Mouse (Mus musculus): ENCODE data around the gene Prkar2b. TPM values are rescaled to one million over a fixed set of nuclear protein-coding genes. Genes with fewer than 3 reads are reported as not detected.

The Prkar2b gene
- total RNA-seq, 2 experiments from 2014 or later = 2.0 to 3.1 TPM

DNA sequence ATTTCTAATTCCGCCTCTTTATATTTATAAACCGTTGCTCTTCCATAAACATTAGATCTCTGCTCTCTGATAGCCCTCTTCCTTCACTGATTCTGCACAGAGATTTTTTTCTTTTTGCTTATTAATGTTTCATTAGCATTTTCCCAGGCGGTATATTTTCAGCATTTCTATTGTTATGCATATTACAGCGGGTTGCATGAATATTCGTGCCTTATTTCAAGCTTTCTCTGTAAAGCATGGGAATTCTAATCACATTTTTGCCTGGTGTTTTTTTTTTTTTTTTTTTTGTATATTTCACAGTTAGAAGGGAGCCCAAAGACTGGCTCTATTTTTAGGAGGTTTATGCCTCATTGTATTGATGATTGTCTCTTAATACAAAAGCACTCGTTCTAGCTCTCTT is 13.2 kb upstream of the Prkar2b start:
- intact Hi-C loops (cut with DNase I; ENCODE audit: low total_unique reads) = no loop called here
- DNase-seq = no peak

DNA sequence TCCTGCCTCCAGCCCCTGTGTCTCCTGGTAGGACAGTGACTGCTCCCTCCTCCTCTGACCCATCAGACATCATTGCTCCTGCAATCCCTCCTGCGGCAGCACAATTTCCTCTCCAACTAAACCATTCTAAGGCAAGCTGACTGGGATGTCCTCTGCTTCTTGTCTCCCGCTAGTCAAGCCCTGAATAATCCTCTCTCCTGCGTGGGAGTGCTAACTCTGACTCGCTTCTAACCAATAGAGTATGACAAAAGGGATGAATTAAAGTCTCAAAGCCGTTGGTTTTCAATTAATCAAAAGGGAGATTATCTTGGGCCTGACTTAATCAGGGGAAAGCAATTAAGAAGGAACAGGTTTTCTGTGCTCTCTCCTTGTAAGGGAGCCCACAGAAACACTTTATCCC is 4.9 kb upstream of the Prkar2b start:
- intact Hi-C loops (cut with DNase I; ENCODE audit: low total_unique reads) = loop anchor here (10.0 kb wide), 1 partner anchor 91 kb away; no protein-coding TSS in a partner anchor
- no peak for DNase-seq

DNA sequence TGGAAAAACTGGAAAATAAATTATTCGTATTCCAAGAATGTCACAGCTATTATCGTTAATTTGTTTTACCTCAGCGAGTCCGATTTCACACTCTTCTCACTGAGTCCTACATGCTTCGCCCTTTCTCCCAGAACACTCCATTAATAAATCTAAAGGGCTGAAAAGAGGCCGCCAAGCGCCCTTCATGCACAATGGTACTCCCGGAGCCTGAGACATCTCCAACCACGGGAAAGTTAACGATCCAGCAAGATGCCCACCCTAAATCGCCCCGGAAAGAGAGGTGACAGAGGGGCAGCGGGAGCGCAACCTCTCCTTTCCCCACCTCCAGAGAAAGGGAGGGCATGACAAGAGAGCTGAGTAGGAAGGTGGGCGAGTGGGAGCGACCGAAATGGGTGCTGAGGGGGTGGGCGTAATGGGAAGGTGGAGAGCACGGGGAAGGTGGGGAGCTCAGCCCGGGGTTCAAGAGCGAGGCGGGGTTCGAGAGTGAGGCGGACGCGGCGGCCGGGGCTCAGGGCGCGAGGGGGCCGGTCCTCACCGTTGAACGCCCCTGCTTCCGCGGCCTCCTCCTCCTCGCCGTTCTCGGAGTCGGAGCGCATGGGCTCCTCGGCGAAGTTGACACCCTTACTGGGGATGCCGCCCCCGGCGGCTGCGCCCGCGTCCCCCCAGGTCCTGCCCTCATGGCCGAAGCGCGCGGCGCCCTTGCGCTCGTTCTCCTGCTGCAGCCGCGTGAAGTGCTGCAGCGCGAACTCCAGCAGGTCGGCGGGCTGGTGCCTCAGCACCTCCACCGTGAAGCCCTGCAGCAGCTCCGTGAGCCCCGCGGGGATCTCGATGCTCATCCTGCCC is 628 bp downstream of the Prkar2b start:
- peak; percentile 20 for DNase-seq
- intact Hi-C loops (cut with DNase I; ENCODE audit: low total_unique reads) = loop anchor here (10.0 kb wide), 1 partner anchor 86 kb away; no protein-coding TSS in a partner anchor

DNA sequence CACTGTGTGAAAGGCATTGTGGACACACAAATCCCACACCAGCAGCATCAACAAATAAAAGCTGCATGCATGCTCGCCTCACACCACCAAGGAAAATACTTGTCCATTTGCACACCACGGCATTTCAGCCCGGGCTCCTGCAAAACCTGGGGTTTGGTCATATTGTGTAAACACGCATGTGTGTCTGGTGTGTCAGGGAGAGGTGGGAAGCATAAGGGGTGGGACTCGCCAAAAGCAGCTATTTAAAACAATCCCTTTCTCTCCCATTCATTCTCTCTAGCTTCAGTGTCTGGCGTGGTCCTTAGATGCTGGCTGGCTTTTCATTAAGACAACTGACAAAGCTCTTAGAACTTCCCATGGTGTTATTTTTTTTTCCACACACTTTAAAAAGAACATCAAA is 1.4 kb downstream of the Prkar2b start:
- intact Hi-C loops (cut with DNase I; ENCODE audit: low total_unique reads) = loop anchor here (10.0 kb wide), 1 partner anchor 85 kb away; no protein-coding TSS in a partner anchor
- no peak for DNase-seq

DNA sequence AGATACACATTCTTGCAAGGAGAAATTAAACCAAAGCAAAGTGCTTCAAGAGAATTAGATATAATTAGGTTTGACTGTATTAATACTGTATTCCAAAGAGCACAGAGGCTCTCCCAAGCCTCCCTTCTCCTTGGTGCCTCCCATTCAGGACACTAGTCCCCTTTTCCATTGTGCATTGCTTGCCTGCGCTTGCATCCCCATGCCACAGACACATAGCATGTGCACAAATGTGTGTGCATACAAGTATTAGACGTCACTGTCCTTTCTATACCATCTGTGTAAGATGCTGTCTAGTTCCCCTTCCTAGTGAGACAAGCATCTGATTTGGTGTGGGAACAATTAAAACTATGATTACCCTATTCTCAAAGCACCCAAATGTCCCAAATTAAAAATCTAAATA is 2.0 kb downstream of the Prkar2b start:
- intact Hi-C loops (cut with DNase I; ENCODE audit: low total_unique reads) = no loop called here

DNA sequence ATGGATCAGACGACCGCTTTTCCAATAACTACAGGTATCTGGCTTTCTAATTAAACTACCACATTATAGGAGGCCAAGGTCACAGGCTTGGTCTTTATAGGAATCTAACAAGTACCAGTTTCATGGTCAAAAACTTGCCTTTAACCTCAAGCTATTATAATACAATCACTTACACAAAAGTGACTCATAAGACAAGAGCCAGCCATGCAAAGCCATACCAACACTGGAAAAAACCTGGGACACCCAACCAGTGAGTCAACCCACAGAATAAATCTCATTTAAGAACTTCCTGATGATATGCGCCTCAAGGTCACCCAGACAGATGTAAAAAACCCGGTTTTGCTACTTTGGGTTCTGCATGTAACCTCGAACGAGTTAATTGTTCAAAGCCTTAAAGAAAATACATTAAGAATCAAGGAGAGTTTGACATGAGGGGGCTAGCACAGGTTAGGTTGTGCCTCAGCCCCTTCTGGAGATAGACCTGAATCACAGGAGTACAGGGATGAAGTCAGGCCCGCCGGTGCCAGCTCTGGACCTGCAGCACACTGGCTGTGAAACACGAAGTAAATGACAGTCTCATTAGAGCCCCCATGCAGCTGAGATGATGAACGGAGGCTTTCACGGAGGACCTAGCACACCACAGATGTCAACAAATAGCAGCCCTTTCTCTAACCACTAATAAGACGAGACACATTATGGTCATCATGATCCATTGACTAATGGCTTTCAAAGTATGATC is 3.5 kb downstream of the Prkar2b start:
- no peak for DNase-seq
- intact Hi-C loops (cut with DNase I; ENCODE audit: low total_unique reads) = no loop called here

More for the DNA sequence above, 2.0 kb downstream of the Prkar2b start:
- no peak for DNase-seq

DNA sequence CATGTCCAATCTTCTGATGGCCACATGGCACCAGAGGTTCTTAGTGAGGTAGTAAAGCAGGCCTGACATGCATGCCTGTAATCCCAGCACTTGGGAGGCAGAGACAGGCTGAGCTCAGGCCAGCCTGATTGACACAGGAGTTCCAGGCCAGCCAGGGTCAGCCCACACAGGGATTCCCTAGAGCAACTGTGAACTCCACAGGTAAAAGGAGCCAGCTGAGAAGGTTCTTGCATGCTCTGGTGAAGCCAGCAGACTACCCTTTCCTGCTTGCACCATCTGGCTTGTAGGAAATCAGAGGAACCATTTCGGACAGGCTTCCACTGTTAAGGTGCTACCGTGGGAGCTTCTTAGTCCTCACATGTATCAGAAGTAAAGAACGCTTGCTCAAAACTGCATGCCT is 5.3 kb downstream of the Prkar2b start:
- intact Hi-C loops (cut with DNase I; ENCODE audit: low total_unique reads) = no loop called here
- no peak for DNase-seq

DNA sequence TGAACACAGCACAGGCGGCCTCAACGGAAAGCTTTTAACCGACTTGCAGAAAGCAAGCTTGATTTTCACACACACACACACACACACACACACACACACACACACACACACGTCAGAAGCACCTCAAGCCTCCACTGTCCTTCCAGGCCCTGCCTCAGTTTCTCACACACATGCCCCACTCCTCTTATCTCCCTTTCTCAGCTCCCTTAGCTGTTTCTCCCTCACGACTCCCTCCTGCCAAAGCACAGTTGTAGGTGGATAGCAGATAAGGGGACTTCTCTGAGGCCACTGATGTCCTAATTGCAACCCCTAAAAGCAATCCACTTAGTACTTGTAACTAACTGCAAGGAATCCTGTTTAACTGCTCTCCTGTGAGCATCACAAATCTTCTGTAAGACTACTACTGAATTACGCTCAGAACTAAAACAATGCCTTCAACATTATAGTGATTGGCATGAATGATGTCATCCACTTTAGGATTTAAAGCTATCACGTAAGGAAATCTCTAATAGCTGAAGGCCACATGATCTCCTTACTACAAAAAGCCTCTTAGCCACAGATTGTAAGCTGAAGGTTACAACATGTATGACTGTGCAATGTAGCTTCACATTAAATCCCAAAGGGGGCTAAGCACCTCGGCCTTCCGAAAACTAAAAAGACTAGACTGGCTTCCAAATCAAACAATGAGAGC is 6.5 kb downstream of the Prkar2b start:
- DNase-seq = no peak
- intact Hi-C loops (cut with DNase I; ENCODE audit: low total_unique reads) = no loop called here

DNA sequence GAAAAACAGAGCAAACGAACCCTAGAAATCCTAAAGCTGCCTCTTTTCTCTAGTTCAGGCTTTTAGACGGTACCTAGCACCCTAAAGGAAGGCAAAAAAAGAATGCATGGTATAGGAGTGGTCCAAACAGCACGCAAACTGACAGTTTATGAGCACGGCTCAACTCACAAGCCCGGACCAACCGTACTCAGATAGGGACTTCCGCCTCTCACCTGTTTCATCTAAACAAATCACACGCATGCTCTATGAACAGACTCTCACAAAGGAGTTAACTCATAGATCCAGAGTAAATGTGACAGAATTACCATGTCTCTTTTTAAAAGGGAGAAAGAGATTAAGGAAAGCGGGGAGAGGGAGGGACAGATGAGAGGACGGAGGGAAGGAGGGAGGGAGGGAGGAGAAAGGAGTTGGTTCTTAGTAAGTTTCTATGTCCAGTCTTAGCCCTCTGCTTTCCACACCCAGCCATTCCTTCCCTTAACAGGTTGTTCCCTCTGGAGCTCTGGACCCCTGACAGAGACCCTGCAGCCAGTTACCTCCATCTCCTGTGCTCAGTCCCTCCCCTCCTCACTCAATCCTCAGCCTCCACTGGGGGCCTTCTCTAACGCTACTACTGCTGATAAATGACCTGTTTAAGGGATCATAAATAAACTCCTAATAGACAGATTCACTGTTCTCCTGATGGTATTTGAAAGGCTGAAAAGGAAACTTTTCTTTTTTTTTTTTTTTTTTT is 7.3 kb downstream of the Prkar2b start:
- DNase-seq = no peak
- intact Hi-C loops (cut with DNase I; ENCODE audit: low total_unique reads) = no loop called here

DNA sequence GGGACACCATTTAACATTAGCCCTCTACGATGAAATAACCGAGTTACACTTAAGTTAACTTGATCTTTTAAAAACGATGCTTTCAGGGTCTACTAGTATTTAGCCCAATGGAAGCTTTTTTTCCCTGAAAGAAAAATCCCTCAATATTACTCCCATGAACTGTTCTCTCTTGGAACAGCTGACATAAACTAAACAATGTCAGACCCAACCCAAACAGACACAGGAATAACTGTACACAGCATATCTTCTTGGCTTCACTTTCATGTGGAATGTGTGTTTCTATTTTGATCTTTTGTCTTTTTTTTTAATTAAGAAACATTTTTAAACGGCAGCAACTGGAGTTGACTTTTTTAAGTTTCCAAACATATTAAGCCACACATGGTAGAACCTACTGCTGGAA is 8.2 kb downstream of the Prkar2b start:
- intact Hi-C loops (cut with DNase I; ENCODE audit: low total_unique reads) = no loop called here
- DNase-seq = no peak

DNA sequence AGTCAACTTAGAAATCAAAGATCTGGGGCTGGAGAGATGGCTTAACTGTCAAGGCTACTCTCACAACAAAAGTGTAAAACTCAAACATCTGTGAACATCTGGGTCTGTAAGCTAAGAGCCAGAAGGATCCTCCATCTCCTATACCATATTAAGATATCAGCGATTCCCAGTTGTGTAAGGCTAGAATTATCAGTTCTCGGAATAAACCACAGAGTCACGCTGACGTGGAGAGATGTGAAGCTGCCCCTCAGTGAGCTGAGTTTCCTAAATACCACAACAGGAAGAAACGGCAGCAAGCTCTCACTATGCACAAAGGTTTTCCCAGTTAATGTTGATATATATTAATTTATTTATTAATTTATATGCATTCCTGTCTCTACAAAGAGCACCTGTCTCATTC is 10.9 kb downstream of the Prkar2b start:
- intact Hi-C loops (cut with DNase I; ENCODE audit: low total_unique reads) = no loop called here

DNA sequence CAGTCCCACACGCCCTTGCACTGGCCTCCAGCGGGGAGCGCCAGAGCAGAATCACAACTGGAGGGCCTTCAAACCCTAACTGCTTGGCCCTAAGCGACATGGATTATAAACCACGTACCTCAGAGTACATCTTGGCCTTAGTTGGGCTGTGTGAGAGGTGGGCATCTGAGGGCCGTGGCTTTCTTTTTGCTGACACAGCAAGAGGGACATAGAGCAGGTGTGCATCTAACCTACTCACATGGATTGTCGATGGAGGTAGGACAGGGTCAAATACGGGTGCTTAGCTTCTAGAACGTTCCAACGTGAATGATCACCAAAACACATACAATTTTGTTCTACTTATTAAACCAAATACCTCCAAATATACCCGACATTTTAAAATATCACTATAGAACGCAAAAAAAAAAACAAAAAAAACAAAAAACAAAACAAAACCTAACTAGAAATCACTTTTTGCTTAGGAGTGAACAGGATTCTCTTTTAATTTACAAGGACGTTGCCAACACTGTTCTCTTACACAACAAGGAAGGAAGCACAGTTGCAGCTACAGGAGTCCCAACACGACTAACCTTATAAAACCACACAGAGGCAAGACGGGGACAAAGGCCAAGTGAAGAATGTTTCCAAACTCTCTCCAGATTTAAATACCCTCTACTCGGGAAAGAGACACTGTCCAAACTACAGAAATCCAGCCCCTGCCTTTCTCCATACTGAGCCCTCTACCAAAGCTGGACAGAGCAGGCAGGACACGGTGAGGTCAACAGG is 15.3 kb downstream of the Prkar2b start:
- DNase-seq = no peak
- intact Hi-C loops (cut with DNase I; ENCODE audit: low total_unique reads) = no loop called here

More for the DNA sequence above, 10.9 kb downstream of the Prkar2b start:
- no peak for DNase-seq

DNA sequence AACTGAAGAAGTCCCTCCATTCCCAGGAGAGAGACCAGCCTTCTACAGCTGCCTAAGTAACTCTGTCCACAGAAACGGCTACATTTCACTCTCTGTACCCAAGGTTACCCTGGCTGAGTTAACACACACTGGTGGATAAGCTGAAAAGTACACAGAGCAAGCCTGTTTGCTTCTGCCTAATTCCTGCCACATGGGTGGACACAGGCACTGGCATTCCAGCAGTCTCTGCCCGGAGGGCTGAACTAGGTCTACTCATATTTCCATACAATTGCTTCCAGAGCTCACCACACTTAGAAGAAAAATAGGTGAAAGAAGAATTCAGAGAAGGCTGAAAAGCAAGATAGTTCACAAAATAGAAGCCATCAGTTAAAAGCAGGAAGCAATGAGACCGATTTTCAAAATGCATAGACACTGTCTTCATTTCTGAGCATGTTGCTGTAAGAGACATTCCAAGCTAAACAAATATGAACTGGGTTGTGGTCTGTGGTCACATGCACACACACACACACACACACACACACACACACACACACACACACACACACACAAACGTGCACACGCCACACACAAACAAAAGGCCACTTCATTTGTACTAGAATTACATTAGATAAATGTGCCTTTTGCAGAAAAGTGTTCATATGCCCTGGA is 16.5 kb downstream of the Prkar2b start:
- intact Hi-C loops (cut with DNase I; ENCODE audit: low total_unique reads) = no loop called here

DNA sequence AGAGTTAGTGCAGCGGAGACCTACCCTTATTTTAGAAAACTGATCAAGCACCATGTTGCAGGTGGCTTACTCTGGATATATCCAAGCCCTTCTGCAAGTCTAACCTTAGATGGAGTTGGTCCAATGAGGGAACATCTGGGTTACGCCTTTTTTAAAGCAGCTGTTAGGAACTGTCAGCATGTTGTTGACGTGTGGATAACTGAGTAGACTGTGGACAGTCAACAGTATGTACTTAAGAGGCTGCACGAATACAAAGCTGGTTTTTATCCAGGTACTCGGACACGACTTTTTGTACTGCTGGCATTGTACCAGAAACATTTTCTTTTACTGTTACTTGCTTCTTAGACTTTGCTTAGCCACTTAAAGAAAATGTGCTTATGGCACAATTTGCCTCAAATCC is 27.6 kb downstream of the Prkar2b start:
- intact Hi-C loops (cut with DNase I; ENCODE audit: low total_unique reads) = no loop called here
- no peak for DNase-seq

More for the DNA sequence above, 16.5 kb downstream of the Prkar2b start:
- no peak for DNase-seq

DNA sequence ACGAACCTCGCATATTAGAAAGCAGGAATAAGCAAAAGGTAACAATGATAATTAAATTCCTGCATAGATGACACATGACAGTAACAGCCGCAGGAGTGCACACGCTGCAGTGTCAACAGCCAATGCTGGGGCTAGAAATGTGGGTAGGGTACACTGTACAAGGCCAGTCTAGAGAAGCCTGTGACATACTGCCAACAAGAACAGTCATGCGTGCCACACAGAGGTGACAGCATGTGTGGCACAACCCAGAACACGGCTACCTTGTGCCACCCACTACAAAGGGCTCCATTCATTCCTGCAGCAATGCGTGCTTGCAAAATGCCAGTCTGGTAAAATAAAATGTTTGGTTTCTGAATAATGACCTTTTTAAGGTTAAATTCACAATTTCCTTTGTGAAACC is 28.2 kb downstream of the Prkar2b start:
- DNase-seq = no peak
- intact Hi-C loops (cut with DNase I; ENCODE audit: low total_unique reads) = no loop called here

DNA sequence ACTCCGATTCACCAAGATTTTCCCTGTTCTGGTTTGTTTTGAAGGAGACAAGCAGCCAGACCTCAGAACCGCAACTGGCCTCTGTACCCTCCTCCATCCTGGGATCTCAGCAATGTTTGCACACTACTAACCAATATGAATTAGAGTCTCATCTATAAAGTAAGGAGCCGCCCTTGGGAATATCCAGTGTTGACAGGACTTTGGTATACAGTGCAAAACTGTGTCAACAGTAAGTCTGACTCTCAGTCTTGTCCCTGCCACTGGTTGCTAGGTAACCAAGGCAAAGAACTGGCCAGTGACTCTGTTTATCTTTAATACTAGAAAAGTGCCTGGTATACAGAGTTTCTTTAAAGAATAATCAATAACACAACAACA is 42.7 kb downstream of the Prkar2b start:
- intact Hi-C loops (cut with DNase I; ENCODE audit: low total_unique reads) = no loop called here

DNA sequence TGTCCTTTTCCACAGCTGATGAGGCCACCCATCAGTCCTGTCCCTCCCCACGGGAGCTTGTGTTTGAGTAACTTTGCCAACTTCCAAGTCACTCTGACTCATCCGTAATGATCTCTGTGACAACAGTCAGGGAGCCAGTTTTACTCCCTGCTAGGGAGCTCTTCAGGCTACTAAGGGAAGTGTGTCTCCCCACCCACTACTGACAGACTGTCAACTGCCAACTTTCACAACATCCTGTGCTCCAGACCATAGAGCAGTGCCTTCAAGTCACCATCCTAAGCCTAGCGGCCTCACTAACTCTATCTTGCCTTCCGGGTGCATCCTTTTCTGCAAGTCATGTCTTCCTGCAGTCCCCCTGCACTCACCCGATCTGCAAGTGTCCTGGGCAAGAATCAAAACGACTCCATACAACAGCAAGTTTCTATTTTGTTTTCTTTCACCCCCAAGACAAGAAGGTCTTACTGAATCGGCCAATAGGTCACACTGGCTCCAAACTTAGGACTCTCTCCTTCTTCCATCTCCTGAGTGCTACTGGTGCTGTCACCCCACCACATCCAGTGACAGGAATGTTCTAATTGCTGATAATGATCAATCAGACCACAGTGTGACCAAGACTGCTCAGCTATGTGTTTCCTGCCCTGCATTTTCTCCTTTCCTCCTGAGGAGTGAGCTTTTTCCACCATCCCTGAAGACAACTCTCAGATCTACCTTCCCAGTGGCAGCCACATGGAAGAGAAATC is 43.3 kb downstream of the Prkar2b start:
- no peak for DNase-seq
- intact Hi-C loops (cut with DNase I; ENCODE audit: low total_unique reads) = no loop called here

More for the DNA sequence above, 42.7 kb downstream of the Prkar2b start:
- DNase-seq = no peak

DNA sequence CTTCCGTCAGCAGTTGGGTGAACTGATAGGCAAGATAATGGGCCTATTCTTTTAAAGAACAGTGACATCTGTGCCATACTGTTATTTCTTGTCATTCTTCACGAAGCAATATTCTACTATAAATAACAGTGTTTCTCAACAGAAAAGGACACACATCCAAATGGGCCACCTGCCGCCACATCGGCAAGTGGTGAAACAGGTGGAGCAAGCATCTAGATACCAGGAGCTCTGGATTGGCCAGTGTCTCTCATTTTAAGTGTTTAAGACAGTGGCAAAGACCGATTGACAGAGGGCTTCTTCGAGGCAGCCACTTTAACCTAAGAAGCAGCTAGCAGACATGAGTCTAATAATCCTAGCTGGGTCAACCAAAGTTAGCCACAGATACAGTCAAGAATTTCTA is 44.6 kb downstream of the Prkar2b start:
- no peak for DNase-seq
- intact Hi-C loops (cut with DNase I; ENCODE audit: low total_unique reads) = no loop called here

All from gastrocnemius, postnatal 14 days (tissue).